Mouse (Mus musculus): ENCODE measurements around the gene Pde6c. TPM values are rescaled to one million over a fixed set of nuclear protein-coding genes. Genes with fewer than 3 reads are reported as not detected.

Gene Pde6c
- polyA plus RNA-seq, 3 experiments from 2014 or later: not detected

Other genes starting within 250 kb of the Pde6c start
- gene Myof, start 89.2 kb upstream of the Pde6c start, polyA plus RNA-seq (2017; shearing (Covaris generic)): under 1 TPM in 1 of 3 experiments, not detected in 2; 0.35 TPM
- gene Cep55, start 77.8 kb upstream of the Pde6c start, polyA plus RNA-seq (2017; shearing (Covaris generic)): 10 to 100 TPM in 1 of 3 experiments, 1 to 10 TPM in 2; 2.7 to 34.6 (median 3.6) TPM
- under 1 TPM in 2 of 3 experiments, not detected in 1; 0.32 to 0.42 TPM for gene Ffar4, start 35.7 kb upstream of the Pde6c start, polyA plus RNA-seq (2017; shearing (Covaris generic))
- gene Rbp4, start 7.5 kb upstream of the Pde6c start, polyA plus RNA-seq (2017; shearing (Covaris generic)): not detected
- gene Fra10ac1, start 91.4 kb downstream of the Pde6c start, polyA plus RNA-seq (2017; shearing (Covaris generic)): 10 to 100 TPM; 20.0 to 34.9 (median 33.3) TPM
- under 1 TPM in 1 of 3 experiments, not detected in 2; 0.30 TPM for gene Lgi1, start 131.8 kb downstream of the Pde6c start, polyA plus RNA-seq (2017; shearing (Covaris generic))